Mouse (Mus musculus): ENCODE measurements at regions not wholly inside any gene's neighbourhood (a gene's known extent, or its start where the extent isn't known, plus 50 kb on each side); places are given as distances from the start of the nearest gene placed in this dataset.

DNA sequence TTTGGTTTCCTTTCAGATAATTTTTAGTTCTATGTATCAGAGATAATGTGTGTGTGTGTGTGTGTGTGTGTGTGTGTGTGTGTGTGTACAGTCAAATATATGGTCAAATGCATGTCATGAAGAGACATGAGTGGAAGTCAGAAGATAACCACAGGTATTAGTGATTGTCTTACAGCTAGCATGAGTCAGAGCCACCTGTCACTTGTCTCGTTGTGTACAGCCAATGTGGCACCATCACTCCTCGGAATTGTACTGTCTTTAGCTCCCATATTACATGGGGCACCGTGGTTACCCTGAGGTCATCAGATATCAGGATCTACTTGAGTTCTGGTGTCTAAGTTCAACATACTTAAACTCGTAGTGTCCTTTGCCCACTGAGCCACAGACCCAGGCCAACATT lies 816.0 kb upstream of the Ctnnd2 start:
- no peak for ATAC-seq (replicated peaks; ENCODE audit: poor library complexity, severe bottlenecking)

GRCm38 (mm10) chr15:29399881-29400280 lies 772.5 kb upstream of the Ctnnd2 start:
- ATAC-seq (replicated peaks; ENCODE audit: poor library complexity, severe bottlenecking) = no peak

DNA sequence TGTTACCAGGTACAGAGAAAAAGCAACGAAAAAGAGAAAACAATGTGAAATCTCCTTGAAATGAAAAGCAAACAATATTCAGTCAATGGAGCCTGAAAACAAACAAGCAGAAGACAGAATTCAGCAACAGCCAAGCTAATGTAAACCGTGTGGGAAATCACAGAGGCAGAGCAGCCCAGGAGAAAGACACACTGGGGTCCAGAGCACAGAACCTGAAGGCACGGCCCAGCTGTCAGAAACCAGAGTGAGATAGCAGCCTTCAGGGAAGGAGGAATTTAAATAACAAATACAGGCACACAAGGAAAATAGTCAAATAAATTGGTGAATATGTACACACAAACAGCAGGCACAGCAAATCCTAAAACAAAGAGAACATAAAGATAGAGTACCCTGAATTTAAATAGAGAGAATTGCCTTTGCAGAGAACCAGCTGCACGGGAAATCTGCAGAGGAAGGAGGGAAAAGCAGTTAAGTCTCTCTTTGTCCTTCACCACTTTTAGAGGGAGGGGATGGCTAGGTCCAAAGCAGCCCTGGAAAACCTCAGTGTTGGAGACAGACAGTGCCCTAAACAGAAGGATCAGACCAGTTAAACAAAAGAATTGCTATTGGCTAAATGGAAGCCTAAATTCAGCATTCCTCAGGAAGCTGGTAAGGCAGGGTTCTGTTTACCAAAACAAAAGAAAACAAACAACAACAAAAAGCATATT lies 739.2 kb upstream of the Ctnnd2 start:
- ATAC-seq (replicated peaks; ENCODE audit: poor library complexity, severe bottlenecking) = no peak

DNA sequence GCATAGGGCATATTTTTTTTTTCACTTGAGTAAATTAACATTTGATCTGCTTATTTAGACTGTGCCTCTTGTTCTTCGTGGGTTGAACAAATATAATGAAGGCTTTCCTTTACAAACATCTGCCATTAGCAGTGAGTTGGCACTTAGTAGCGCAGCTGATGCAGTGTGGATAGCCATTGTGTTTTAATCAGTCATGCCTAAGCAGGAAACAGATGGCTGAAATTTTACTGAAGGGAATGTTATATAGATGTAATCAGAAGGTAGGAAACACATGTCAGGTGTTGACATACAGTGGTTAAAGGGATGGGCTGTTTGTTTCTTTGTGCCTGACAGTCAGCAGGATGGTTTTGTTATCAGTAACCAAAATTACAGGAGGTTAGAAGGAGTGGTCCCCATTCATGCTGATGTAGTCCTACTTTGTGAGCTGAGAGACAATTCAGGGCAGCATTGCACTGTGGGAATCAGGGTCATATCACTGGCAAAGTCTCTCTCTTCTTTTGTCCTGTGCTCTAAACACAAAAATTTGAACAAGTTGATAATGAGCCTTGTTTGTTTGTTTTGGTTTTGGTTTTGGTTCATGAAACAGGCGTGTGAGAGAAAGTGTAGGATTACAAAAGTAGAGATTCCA lies 734.6 kb upstream of the Ctnnd2 start:
- 0 out of 2 replicates have a peak, but pooled peaks have one; percentile 14 for ATAC-seq (replicated peaks; ENCODE audit: poor library complexity, severe bottlenecking)

- ATAC-seq (replicated peaks; ENCODE audit: poor library complexity, severe bottlenecking) = no peak
These were observed 724.5 kb upstream of the Ctnnd2 start for GRCm38 (mm10) chr15:29447876-29448275.

DNA sequence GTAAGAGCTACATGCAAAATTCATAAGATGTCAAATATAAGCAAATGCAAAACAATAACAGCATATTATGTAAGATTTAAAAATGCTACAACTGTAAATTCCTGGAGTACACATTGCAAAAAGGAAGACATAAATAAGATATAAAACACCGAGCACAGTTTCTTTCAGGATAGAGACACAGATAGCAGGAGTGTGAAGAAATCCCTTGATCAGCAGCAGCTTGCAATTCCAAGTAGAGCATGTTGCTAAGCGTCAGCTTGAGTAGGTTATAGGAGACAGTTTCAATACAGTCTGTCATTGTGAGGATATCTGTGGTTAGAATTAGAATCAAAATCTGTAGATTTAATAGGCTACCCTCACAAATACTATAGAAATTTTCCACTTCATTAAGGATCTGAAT lies 687.3 kb upstream of the Ctnnd2 start:
- no peak for ATAC-seq (replicated peaks; ENCODE audit: poor library complexity, severe bottlenecking)

- ATAC-seq (replicated peaks; ENCODE audit: poor library complexity, severe bottlenecking) = no peak
These were observed 642.4 kb upstream of the Ctnnd2 start for GRCm38 (mm10) chr15:29529974-29530373.

DNA sequence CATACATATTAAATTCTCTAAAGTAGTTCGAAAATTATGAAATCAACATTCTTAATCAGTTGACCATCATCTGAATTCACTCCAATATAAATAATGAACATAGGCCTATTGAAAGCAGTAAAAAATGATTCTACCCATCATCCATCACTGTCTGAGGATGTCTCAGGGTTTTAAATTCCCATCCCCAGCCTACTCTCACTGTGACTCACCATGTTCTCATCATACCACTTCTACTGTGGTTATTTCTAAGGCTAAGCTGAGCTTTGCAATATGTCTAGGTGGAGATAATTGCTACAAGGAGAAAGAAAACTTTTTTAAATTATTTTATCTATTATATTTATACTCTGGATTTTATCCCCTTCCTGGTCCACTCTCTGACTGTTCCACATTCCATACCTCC lies 604.0 kb upstream of the Ctnnd2 start:
- ATAC-seq (replicated peaks; ENCODE audit: poor library complexity, severe bottlenecking) = no peak
